Mouse (Mus musculus) retina, embryonic 14.5 days (tissue): ENCODE measurements around the gene Gm20708.
A peak's percentile ranks its signal among the peaks of the same experiment; 100 is the strongest.

Source experiments
- DNase-seq: peaks from one replicate; pipeline ENCODE4 v3.0.0-alpha.2; 2015; ENCODE audit warnings: low spot score

Gene Gm20708

GRCm38 (mm10) chr11:117865988-117866387 lies 56.5 kb downstream of the Gm20708 start:
- DNase-seq, result peak; percentile 87

GRCm38 (mm10) chr11:117870688-117871365 lies 61.4 kb downstream of the Gm20708 start:
- DNase-seq, result peak; percentile 92

GRCm38 (mm10) chr11:117871376-117871775 lies 61.9 kb downstream of the Gm20708 start:
- DNase-seq, result no peak

GRCm38 (mm10) chr11:117871911-117872584 lies 62.6 kb downstream of the Gm20708 start:
- no peak for DNase-seq

GRCm38 (mm10) chr11:117872861-117873608 lies 63.6 kb downstream of the Gm20708 start, which contains the start of gene Tha1:
Gene Tha1 (minus strand): TSS chr11:117873481.
- peak; percentile 85 for DNase-seq

GRCm38 (mm10) chr11:117874419-117874818 lies 65.0 kb downstream of the Gm20708 start:
- no peak for DNase-seq

GRCm38 (mm10) chr11:117875681-117876080 lies 66.2 kb downstream of the Gm20708 start:
- DNase-seq, result no peak

GRCm38 (mm10) chr11:117877917-117878745 lies 68.7 kb downstream of the Gm20708 start:
- DNase-seq, result no peak

GRCm38 (mm10) chr11:117878892-117879291 lies 69.4 kb downstream of the Gm20708 start:
- no peak for DNase-seq

- DNase-seq, result no peak
Measured at GRCm38 (mm10) chr11:117879676-117880075, 70.2 kb downstream of the Gm20708 start.

- no peak for DNase-seq
Measured at GRCm38 (mm10) chr11:117880336-117880976, 71.0 kb downstream of the Gm20708 start.

GRCm38 (mm10) chr11:117880977-117881358 lies 71.5 kb downstream of the Gm20708 start:
- no peak for DNase-seq

GRCm38 (mm10) chr11:117881787-117882186 lies 72.3 kb downstream of the Gm20708 start:
- DNase-seq, result peak; percentile 11

GRCm38 (mm10) chr11:117882208-117882607 lies 72.7 kb downstream of the Gm20708 start:
- no peak for DNase-seq

- no peak for DNase-seq
Measured at GRCm38 (mm10) chr11:117886000-117886399, 76.5 kb downstream of the Gm20708 start.

- peak; percentile 21 for DNase-seq
Measured at GRCm38 (mm10) chr11:117888168-117888852, 78.8 kb downstream of the Gm20708 start.

- peak; percentile 64 for DNase-seq
Measured at GRCm38 (mm10) chr11:117888853-117889822, 79.7 kb downstream of the Gm20708 start.
